Mouse (Mus musculus) lung, postnatal 0 days (tissue): ENCODE measurements around the gene Arhgap4. TPM values are rescaled to one million over a fixed set of nuclear protein-coding genes. Genes with fewer than 3 reads are reported as not detected.

ENCODE experiments used
- ATAC-seq: fragments of 200-750 bp; cut with Nextera tagmentation; 2 replicates; pipeline ENCODE4 v1.8.0; 2017; ENCODE audit warnings: moderate library complexity
- DNase-seq: peaks from one replicate; pipeline ENCODE4 v3.0.0-alpha.2; 2016; ENCODE audit warnings: low spot score
- H3K27ac ChIP-seq: fragments of 300-500 bp; sonication (generic); 2 replicates; pipeline ENCODE4 v1.5.1; 2014; ENCODE audit warnings: antibody characterized with exemption, mild to moderate bottlenecking, low read length, mixed read lengths
- H3K27me3 ChIP-seq: fragments of 300-500 bp; sonication (generic); replicated peaks from 2 replicates; pipeline ENCODE4 v1.6.1; 2014; ENCODE audit warnings: low read length, mixed read lengths; ENCODE audit not compliant: insufficient read depth
- H3K36me3 ChIP-seq: fragments of 300-500 bp; sonication (generic); 2 replicates; pipeline ENCODE4 v1.6.1; 2014; ENCODE audit warnings: low read length, mixed read lengths; ENCODE audit not compliant: insufficient read depth
- H3K4me1 ChIP-seq: fragments of 300-500 bp; sonication (generic); 2 replicates; pipeline ENCODE4 v1.6.1; 2014; ENCODE audit warnings: antibody characterized with exemption, low read depth, low read length, mixed read lengths; ENCODE audit not compliant: insufficient read depth
- H3K4me2 ChIP-seq: fragments of 300-500 bp; sonication (generic); replicated peaks from 2 replicates; pipeline ENCODE4 v1.6.1; 2014; ENCODE audit warnings: low read depth, mild to moderate bottlenecking, low read length, moderate library complexity, mixed read lengths
- H3K4me3 ChIP-seq: fragments of 300-500 bp; sonication (generic); 2 replicates; pipeline ENCODE4 v1.5.1; 2014; ENCODE audit warnings: low read depth, low read length
- H3K9ac ChIP-seq: fragments of 300-500 bp; sonication (generic); replicated peaks from 2 replicates; pipeline ENCODE4 v1.6.1; 2014; ENCODE audit warnings: low read depth, mild to moderate bottlenecking
- H3K9me3 ChIP-seq: fragments of 300-500 bp; sonication (generic); 2 replicates; pipeline ENCODE4 v1.6.1; 2016; ENCODE audit warnings: low read length, mixed read lengths
- CTCF ChIP-seq: IDR thresholded peaks from 2 replicates; pipeline ENCODE4 v1.5.1; 2016; ENCODE audit warnings: antibody characterized with exemption, mild to moderate bottlenecking
- EP300 ChIP-seq: IDR thresholded peaks from 2 replicates; pipeline ENCODE4 v1.6.1; 2016; ENCODE audit warnings: antibody characterized with exemption, mild to moderate bottlenecking, control low read depth
- WGBS: fragments of 180-500 bp; shearing (Covaris S2); extraction: QIAGEN DNeasy Blood & Tissue Kit; methylation state at CpG from one replicate; pipeline ENCODE4 v1.1.7; 2014; 5-methylcytosine and 5-hydroxymethylcytosine counted together
- polyA plus RNA-seq: library from polyadenylated mRNA; unstranded; fragments of >200 nt; fragmentation: Nextera tagmentation; extraction: Ambion mirVana; gene quantifications from 2 replicates; pipeline ENCODE4 v1.2.1, GENCODE M21; 2015

Arhgap4 gene
- polyA plus RNA-seq, 1 experiment from 2014 or later: 1.9 TPM

GRCm38 (mm10) chrX:73871474-73871873, 50.2 kb downstream of the Arhgap4 start:
- H3K4me1 ChIP-seq: no peaks in the 10 kb centered on the region
- no peaks in the 10 kb centered on the region for H3K27me3 ChIP-seq
- H3K36me3 ChIP-seq: no peaks in the 10 kb centered on the region
- H3K9me3 ChIP-seq: no peaks in the 10 kb centered on the region
- no peak overlapping the region for H3K4me2 ChIP-seq
- no peak for ATAC-seq
- no peak for TF ChIP-seq EP300
- no peak overlapping the region for H3K27ac ChIP-seq
- no peak overlapping the region for H3K9ac ChIP-seq
- no peak for DNase-seq
- no peak overlapping the region for H3K4me3 ChIP-seq

- Histone ChIP-seq H3K9me3 (no peaks in the 10 kb centered on the region), H3K4me1 (no peaks in the 10 kb centered on the region), H3K27me3 (no peaks in the 10 kb centered on the region), H3K27ac (no peak overlapping the region), H3K36me3 (no peaks in the 10 kb centered on the region), H3K9ac (no peak overlapping the region), H3K4me2 (no peak overlapping the region), H3K4me3 (no peak overlapping the region)
- 16% methylated on average over 5 of the region's 5 CpGs for whole genome bisulfite sequencing
- DNase-seq (peak; percentile 11), ATAC-seq (no peak)
- TF ChIP-seq EP300 (no peak), CTCF (no peak)
Measured at GRCm38 (mm10) chrX:73869334-73869733, 52.3 kb downstream of the Arhgap4 start.

- no peaks in the 10 kb centered on the region for H3K4me1 ChIP-seq
- H3K9ac ChIP-seq: no peak overlapping the region
- ATAC-seq (no peak), DNase-seq (no peak)
- H3K4me2 ChIP-seq: no peak overlapping the region
- WGBS: 46% methylated on average over 1 of the region's 1 CpGs
- no peak for TF ChIP-seq CTCF
- H3K27me3 ChIP-seq: no peaks in the 10 kb centered on the region
- H3K27ac ChIP-seq: no peak overlapping the region
- no peaks in the 10 kb centered on the region for H3K36me3 ChIP-seq
- no peak overlapping the region for H3K4me3 ChIP-seq
- no peaks in the 10 kb centered on the region for H3K9me3 ChIP-seq
Measured at GRCm38 (mm10) chrX:73867852-73868251, 53.8 kb downstream of the Arhgap4 start.

- Histone ChIP-seq H3K9me3 (no peaks in the 10 kb centered on the region), H3K4me3 (no peak overlapping the region), H3K9ac (no peak overlapping the region), H3K27ac (no peak overlapping the region), H3K4me2 (no peak overlapping the region), H3K4me1 (no peaks in the 10 kb centered on the region), H3K36me3 (no peaks in the 10 kb centered on the region), H3K27me3 (no peaks in the 10 kb centered on the region)
- TF ChIP-seq CTCF: no peak
- TF ChIP-seq EP300: no peak
- DNase-seq (no peak), ATAC-seq (no peak)
- 32% methylated on average over 3 of the region's 3 CpGs for WGBS
Measured at GRCm38 (mm10) chrX:73867256-73867655, 54.4 kb downstream of the Arhgap4 start.

- no peak overlapping the region for H3K9ac ChIP-seq
- H3K4me2 ChIP-seq: no peak overlapping the region
- H3K27me3 ChIP-seq: no peaks in the 10 kb centered on the region
- H3K4me3 ChIP-seq: no peak overlapping the region
- DNase-seq (no peak), ATAC-seq (no peak)
- TF ChIP-seq CTCF (no peak), EP300 (no peak)
- no peaks in the 10 kb centered on the region for H3K4me1 ChIP-seq
- no peak overlapping the region for H3K27ac ChIP-seq
- 50% methylated on average over 3 of the region's 3 CpGs for WGBS
- no peaks in the 10 kb centered on the region for H3K36me3 ChIP-seq
- H3K9me3 ChIP-seq: no peaks in the 10 kb centered on the region
Measured at GRCm38 (mm10) chrX:73864692-73865091, 57.0 kb downstream of the Arhgap4 start.

- H3K4me1 ChIP-seq: no peaks in the 10 kb centered on the region
- WGBS: 60% methylated on average over 3 of the region's 3 CpGs
- ATAC-seq: no peak
- TF ChIP-seq CTCF (no peak), EP300 (no peak)
- H3K9ac ChIP-seq: no peak overlapping the region
- H3K4me2 ChIP-seq: no peak overlapping the region
- H3K36me3 ChIP-seq: no peaks in the 10 kb centered on the region
- H3K27ac ChIP-seq: no peak overlapping the region
- no peaks in the 10 kb centered on the region for H3K9me3 ChIP-seq
- H3K4me3 ChIP-seq: no peak overlapping the region
- H3K27me3 ChIP-seq: no peaks in the 10 kb centered on the region
- DNase-seq: no peak
Measured at GRCm38 (mm10) chrX:73855087-73855408, 66.6 kb downstream of the Arhgap4 start.

GRCm38 (mm10) chrX:73854326-73855086, 67.2 kb downstream of the Arhgap4 start:
- Histone ChIP-seq H3K9ac (no peak overlapping the region), H3K4me1 (no peaks in the 10 kb centered on the region), H3K9me3 (no peaks in the 10 kb centered on the region), H3K27ac (no peak overlapping the region), H3K27me3 (no peaks in the 10 kb centered on the region), H3K4me3 (no peak overlapping the region), H3K4me2 (no peak overlapping the region), H3K36me3 (no peaks in the 10 kb centered on the region)
- WGBS: 73% methylated on average over 9 of the region's 9 CpGs
- no peak for ATAC-seq
- TF ChIP-seq EP300 (no peak), CTCF (no peak)
- no peak for DNase-seq

Other genes starting within 250 kb of the Arhgap4 start
- 7.5 and 7.8 TPM in 2 replicates for gene Slc6a8, start 248.7 kb downstream of the Arhgap4 start, polyA plus RNA-seq
- 321 and 324 TPM in 2 replicates for gene Bcap31, start 205.7 kb downstream of the Arhgap4 start, polyA plus RNA-seq
- gene Abcd1, start 205.3 kb downstream of the Arhgap4 start, polyA plus RNA-seq: 34.7 and 35.7 TPM in 2 replicates
- 0.54 and 0.67 TPM in 2 replicates for gene Plxnb3, start 164.8 kb downstream of the Arhgap4 start, polyA plus RNA-seq
- gene Srpk3, start 147.5 kb downstream of the Arhgap4 start, polyA plus RNA-seq: 2.2 and 2.3 TPM in 2 replicates
- gene Idh3g, start 135.0 kb downstream of the Arhgap4 start, polyA plus RNA-seq: 146 and 154 TPM in 2 replicates
- gene Ssr4, start 134.8 kb downstream of the Arhgap4 start, polyA plus RNA-seq: 237 and 286 TPM in 2 replicates
- 0.20 and 0.32 TPM in 2 replicates for gene Pdzd4, start 96.9 kb downstream of the Arhgap4 start, polyA plus RNA-seq
- 0.08 and 0.11 TPM in 2 replicates for gene Avpr2, start 29.8 kb downstream of the Arhgap4 start, polyA plus RNA-seq
- 0.86 and 0.98 TPM in 2 replicates for gene L1cam, start 25.8 kb downstream of the Arhgap4 start, polyA plus RNA-seq
- gene Naa10, start 74 bp upstream of the Arhgap4 start, polyA plus RNA-seq: 54.6 and 55.3 TPM in 2 replicates
- 79.4 and 83.5 TPM in 2 replicates for gene Renbp, start 9.0 kb upstream of the Arhgap4 start, polyA plus RNA-seq
- 19.0 and 22.8 TPM in 2 replicates for gene Hcfc1, start 44.5 kb upstream of the Arhgap4 start, polyA plus RNA-seq
- gene Irak1, start 102.0 kb upstream of the Arhgap4 start, polyA plus RNA-seq: 39.4 and 39.5 TPM in 2 replicates
- not detected in 2 replicates for gene Opn1mw, start 205.6 kb upstream of the Arhgap4 start, polyA plus RNA-seq
- 9.8 and 10.0 TPM in 2 replicates for gene Mecp2, start 213.5 kb upstream of the Arhgap4 start, polyA plus RNA-seq
- gene Tex28, start 246.0 kb upstream of the Arhgap4 start, polyA plus RNA-seq: not detected in 2 replicates